Mouse (Mus musculus) CH12.LX (cell line): Measurements from ENCODE around the gene Olfr1066.
"Not testable (repeated sequence)": the region's sequence is repeated elsewhere in the genome, so short reads cannot be mapped to it uniquely, and the experiment has no call there.

ENCODE experiments used
- CHD1 ChIP-seq: IDR thresholded peaks from 2 replicates; pipeline ENCODE4 v1.6.1; 2012; ENCODE audit warnings: low read depth, low read length, improper control_type of control experiment, inconsistent platforms
- CTCF ChIP-seq, 2 experiments: IDR thresholded peaks in 1 of 2; conservative IDR thresholded peaks in 1 of 2; 2 replicates each; pipeline ENCODE4 v1.5.1; 2011 to 2012; ENCODE audit warnings: low read depth in 2 of 2, low read length in 2 of 2, improper control_type of control experiment in 1 of 2, inconsistent platforms in 1 of 2, mild to moderate bottlenecking in 1 of 2, moderate library complexity in 1 of 2
- ETS1 ChIP-seq: conservative IDR thresholded peaks from 2 replicates; pipeline ENCODE4 v1.6.1; 2012; ENCODE audit warnings: low read depth, mild to moderate bottlenecking, inconsistent platforms, low read length, improper control_type of control experiment, moderate library complexity
- JUND ChIP-seq: conservative IDR thresholded peaks from 2 replicates; pipeline ENCODE4 v1.6.1; 2011; ENCODE audit warnings: low read depth, low read length, improper control_type of control experiment
- MAZ ChIP-seq: IDR thresholded peaks from 2 replicates; pipeline ENCODE4 v1.6.1; 2012; ENCODE audit warnings: low read depth, mild to moderate bottlenecking, inconsistent platforms, low read length, improper control_type of control experiment, moderate library complexity
- PAX5 ChIP-seq: IDR thresholded peaks from 2 replicates; pipeline ENCODE4 v1.6.1; 2012; ENCODE audit warnings: low read length, inconsistent platforms, mixed read lengths
- ZNF384 ChIP-seq: IDR thresholded peaks from 2 replicates; pipeline ENCODE4 v1.6.1; 2012; ENCODE audit warnings: low read depth, low read length, improper control_type of control experiment, inconsistent platforms

- not testable (repeated sequence) for TF ChIP-seq CTCF (conservative IDR thresholded peaks at IDR 0.05 in 1 of 2, IDR thresholded peaks at IDR 0.05 in 1 of 2; ENCODE audit: low read depth in 2 of 2, low read length in 2 of 2); CHD1; PAX5; JUND; ETS1; MAZ; ZNF384
These were observed 5.6 kb downstream of the Olfr1066 start, which contains the start of gene Olfr1065 for GRCm38 (mm10) chr2:86450491-86450890.
